Comparison of ENCODE assay signal across 11 mouse cellular contexts in the genomic region with DNA sequence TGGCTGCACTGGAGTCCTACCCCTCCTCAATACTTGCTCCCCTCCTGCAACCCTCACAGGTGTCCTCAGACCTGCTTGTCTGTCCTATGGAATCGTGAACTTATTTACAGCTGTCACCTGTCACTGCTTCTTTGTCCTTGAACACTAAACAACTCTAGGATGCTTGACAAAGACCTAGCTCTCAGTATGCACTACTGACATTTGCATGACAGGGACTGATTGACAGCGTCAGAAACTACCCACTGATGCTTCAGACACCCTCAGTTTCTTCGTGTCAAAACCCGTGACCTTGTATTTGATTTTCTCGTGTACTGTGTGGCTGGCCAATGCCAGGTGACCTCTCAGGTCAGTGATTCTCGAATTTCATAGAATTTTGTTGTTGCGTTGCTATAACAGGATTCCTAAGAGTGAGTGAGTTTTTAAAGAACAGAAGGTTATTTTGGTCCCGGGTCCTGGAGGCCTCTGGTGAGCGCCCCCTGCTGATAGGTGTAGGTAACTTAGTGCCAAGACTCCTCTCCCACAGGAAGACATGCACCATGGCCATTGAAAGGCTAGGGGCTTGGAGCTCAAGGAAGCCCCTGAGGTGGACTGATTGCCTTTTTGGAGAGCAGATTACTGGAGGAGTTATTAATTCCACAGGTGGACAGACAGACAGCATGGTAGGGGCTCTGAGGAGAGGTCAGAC. TPM values are rescaled to one million over a fixed set of nuclear protein-coding genes. Genes with fewer than 3 reads are reported as not detected.
DNase-seq lines count a peak whose midpoint lies in the region; ATAC-seq and TF ChIP-seq lines count a peak whose summit lies in the region.
"Had no signal": no experiment of that assay in that cellular context is flagged by ENCODE, and none has a peak within 500 bp of the region (broad histone marks: within the 10 kb centered on the region; RNA-seq: fewer than 3 reads in every experiment).

No protein-coding gene starts in this region.

- no peak for ATAC-seq in liver, postnatal 0 days
- no peak for ATAC-seq in intestine, embryonic 16.5 days

- H3K9me3 ChIP-seq in liver, postnatal 0 days (ENCODE audit: low read length) = peaks cover 3% of the 10 kb centered on the region; the same call in 1 of the 2 replicates
- no peaks in the 10 kb centered on the region; the same call in 1 of the 2 replicates for H3K9me3 ChIP-seq in intestine, embryonic 16.5 days (ENCODE audit: control insufficient read depth, low read length)

- peak; percentile 22; the same call in 1 of the 2 replicates for TF ChIP-seq CTCF in spleen, adult 2 months (IDR thresholded peaks at IDR 0.05; ENCODE audit: extremely low read depth, insufficient read depth, insufficient read length, insufficient replicate concordance)
- peak; percentile 44 for TF ChIP-seq CTCF in liver, postnatal 0 days (IDR thresholded peaks at IDR 0.05; ENCODE audit: low read depth)

- H3K9ac ChIP-seq in liver, postnatal 0 days (replicated peaks) = no peak overlapping the region
- H3K9ac ChIP-seq in intestine, embryonic 16.5 days (ENCODE audit: low read depth, low read length) = no peak overlapping the region
- H3K9ac ChIP-seq: embryonic facial prominence, embryonic 12.5 days had no signal

- intact Hi-C loops in heart, postnatal 14 days (cut with DNase I) = no loop called here

- H3K4me1 ChIP-seq in spleen, adult 2 months (ENCODE audit: control insufficient read depth, insufficient read depth, insufficient read length) = no peaks in the 10 kb centered on the region
- H3K4me1 ChIP-seq in liver, postnatal 0 days (ENCODE audit: insufficient read depth) = no peaks in the 10 kb centered on the region
- peaks cover 13% of the 10 kb centered on the region; the same call in 1 of the 2 replicates for H3K4me1 ChIP-seq in intestine, embryonic 16.5 days (ENCODE audit: control insufficient read depth, insufficient read depth, low read length)

- H3K27me3 ChIP-seq in spleen, adult 2 months (ENCODE audit: control insufficient read depth, insufficient read depth, low read length) = no peaks in the 10 kb centered on the region
- no peaks in the 10 kb centered on the region for H3K27me3 ChIP-seq in liver, postnatal 0 days (ENCODE audit: insufficient read depth, low read length)
- no peaks in the 10 kb centered on the region for H3K27me3 ChIP-seq in intestine, embryonic 16.5 days (replicated peaks; ENCODE audit: control insufficient read depth, insufficient read depth, low read length)

- H3K27ac ChIP-seq in spleen, adult 2 months (ENCODE audit: insufficient read depth, low read length) = no peak overlapping the region
- no peak overlapping the region for H3K27ac ChIP-seq in liver, postnatal 0 days (ENCODE audit: low read depth)
- H3K27ac ChIP-seq in intestine, embryonic 16.5 days (ENCODE audit: low read length) = no peak overlapping the region
- H3K27ac ChIP-seq: embryonic facial prominence, embryonic 12.5 days; macrophage had no signal

- no peaks in the 10 kb centered on the region for H3K36me3 ChIP-seq in spleen, adult 2 months (ENCODE audit: control insufficient read depth, insufficient read depth, low read length)
- no peaks in the 10 kb centered on the region for H3K36me3 ChIP-seq in liver, postnatal 0 days (replicated peaks; ENCODE audit: insufficient read depth, low read length)
- no peaks in the 10 kb centered on the region for H3K36me3 ChIP-seq in intestine, embryonic 16.5 days (ENCODE audit: control insufficient read depth, insufficient read depth, low read length)
- H3K36me3 ChIP-seq: embryonic facial prominence, embryonic 12.5 days had no signal

- 78% methylated on average over 9 of the region's 9 CpGs for WGBS in spleen, adult 2 months
- WGBS in liver, postnatal 0 days (ENCODE audit: insufficient replicate concordance) = 61% methylated on average over 9 of the region's 9 CpGs
- 73% methylated on average over 9 of the region's 9 CpGs for WGBS in intestine, embryonic 16.5 days

- no peak for TF ChIP-seq EP300 in liver, postnatal 0 days (IDR thresholded peaks at IDR 0.05; ENCODE audit: low read depth)

- no peak overlapping the region for H3K4me3 ChIP-seq in spleen, adult 2 months (ENCODE audit: extremely low read depth, insufficient read depth, insufficient read length)
- H3K4me3 ChIP-seq in liver, postnatal 0 days (ENCODE audit: low read depth, low read length) = no peak overlapping the region
- no peak overlapping the region for H3K4me3 ChIP-seq in intestine, embryonic 16.5 days (ENCODE audit: low read length)
- H3K4me3 ChIP-seq: embryonic facial prominence, embryonic 12.5 days had no signal

- TF ChIP-seq POLR2A in spleen, adult 2 months (IDR thresholded peaks at IDR 0.05; ENCODE audit: low read depth, low read length) = no peak

- H3K4me2 ChIP-seq in liver, postnatal 0 days (ENCODE audit: low read depth, low read length) = no peak overlapping the region
- H3K4me2 ChIP-seq in intestine, embryonic 16.5 days (ENCODE audit: low read depth, low read length) = no peak overlapping the region
- H3K4me2 ChIP-seq: embryonic facial prominence, embryonic 12.5 days had no signal

- peak; percentile 35 to 38 for DNase-seq in heart, postnatal 14 days
- DNase-seq in heart, adult 11 months = no peak
- DNase-seq in spleen, adult 2 months (ENCODE audit: low read depth in 1 of 2, low spot score in 2 of 2) = peak in 1 of 2 experiments; percentile 13
- no peak for DNase-seq in spleen, postnatal 36 days (ENCODE audit: low spot score in 2 of 2)
- DNase-seq in liver, postnatal 0 days = no peak
- peak; percentile 81 for DNase-seq in thymus, postnatal 4 days
- no peak for DNase-seq in cerebellum, postnatal 4 days (ENCODE audit: low spot score in 2 of 2)

RNA-seq across cellular contexts. Expression of a gene that starts 8.1 kb away (rescaled TPM):
- total RNA-seq in heart, postnatal 14 days (2021) = not detected
- 0.04 TPM in 1 of 2 replicates, not detected in the other for polyA plus RNA-seq in spleen, adult 2 months (2012; rRNA removed)
- not detected in 2 replicates for polyA plus RNA-seq in liver, postnatal 0 days (2015; fragmentation: Nextera tagmentation; extraction: Ambion mirVana)
- polyA plus RNA-seq in intestine, embryonic 16.5 days (2015; fragmentation: Nextera tagmentation; extraction: Ambion mirVana) = 0.93 and 1.0 TPM in 2 replicates
- total RNA-seq: heart, adult 18-20 months had no signal
- polyA plus RNA-seq: macrophage had no signal

Comparison
In these comparisons a context has a peak if more than half of its experiments do, and no peak if none do; other contexts are left out.
1. DNase-seq: peak in heart, postnatal 14 days (2 of 2) and thymus, postnatal 4 days (single experiment); none in heart, adult 11 months (single experiment), spleen, postnatal 36 days (0 of 2), liver, postnatal 0 days (single experiment) and cerebellum, postnatal 4 days (0 of 2).